Mouse (Mus musculus) bone marrow, adult 2 months (tissue): ENCODE results near the gene Sgsm3. TPM values are rescaled to one million over a fixed set of nuclear protein-coding genes. Genes with fewer than 3 reads are reported as not detected.

Experiments used
- H3K27ac ChIP-seq: fragments of 200-500 bp; 2 replicates; pipeline ENCODE4 v1.5.1; 2012; ENCODE audit warnings: low read depth, mild to moderate bottlenecking, control low read depth, inconsistent platforms, low read length; ENCODE audit not compliant: control insufficient read depth, poor library complexity, insufficient read depth
- H3K4me1 ChIP-seq: fragments of 200-500 bp; 2 replicates; pipeline ENCODE4 v1.6.1; 2011; ENCODE audit warnings: low read length; ENCODE audit not compliant: control insufficient read depth, insufficient read depth
- H3K4me3 ChIP-seq: fragments of 200-500 bp; replicated peaks from 2 replicates; pipeline ENCODE3; 2011; ENCODE audit warnings: mild to moderate bottlenecking, low read depth, low read length, control low read depth; ENCODE audit not compliant: control insufficient read depth
- CTCF ChIP-seq: fragments of 200-500 bp; IDR thresholded peaks from 2 replicates; pipeline ENCODE4 v1.5.1; 2011; ENCODE audit warnings: low read length, control low read depth; ENCODE audit not compliant: control insufficient read depth, insufficient read depth
- POLR2A ChIP-seq: fragments of 200-500 bp; IDR thresholded peaks from 2 replicates; pipeline ENCODE4 v1.6.1; 2011; ENCODE audit warnings: low read depth, mild to moderate bottlenecking, control low read depth, low read length, borderline replicate concordance; ENCODE audit not compliant: control insufficient read depth
- WGBS: fragments of 180-500 bp; shearing (Covaris S2); methylation state at CpG from one replicate; pipeline ENCODE4 v1.1.7; 2018; 5-methylcytosine and 5-hydroxymethylcytosine counted together
- polyA plus RNA-seq: library from polyadenylated mRNA; stranded (reverse); fragments of >200 nt; gene quantifications from 2 replicates; pipeline ENCODE4 v1.2.4, GENCODE M21; 2011; ENCODE audit warnings: low replicate concordance; ENCODE audit not compliant: missing spikeins, insufficient read depth, insufficient read length

Gene Sgsm3
- polyA plus RNA-seq, 1 experiment: 8.3 TPM

DNA sequence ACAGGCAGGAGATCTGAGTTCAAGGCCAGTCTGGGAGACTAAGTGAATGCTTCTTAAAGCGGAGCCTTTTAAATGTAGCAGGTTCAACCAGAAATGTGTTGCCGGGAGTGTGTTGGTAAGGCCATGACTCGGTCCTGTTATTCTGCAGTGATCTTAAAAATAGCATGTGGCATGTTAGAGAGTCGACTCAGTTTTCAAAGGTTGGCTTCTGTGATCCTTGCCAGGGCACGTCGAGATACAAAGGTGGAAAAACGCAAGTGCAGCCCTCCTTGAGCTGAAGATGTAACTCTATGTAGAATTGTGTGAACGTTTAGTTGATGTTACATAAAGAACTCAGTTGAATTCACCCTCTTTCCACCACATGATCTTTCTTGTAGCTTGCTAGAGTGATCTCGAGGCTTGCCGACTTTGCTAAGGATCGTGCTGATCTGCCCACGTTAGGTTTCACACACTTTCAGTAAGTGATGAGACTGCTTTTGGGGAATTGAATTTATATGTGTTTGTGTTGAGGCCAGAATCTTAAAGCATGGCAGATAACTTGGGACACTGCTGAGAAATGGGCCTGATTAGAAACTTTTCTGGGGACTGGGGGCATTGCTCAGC, 21.6 kb upstream of the Sgsm3 start:
- Histone ChIP-seq H3K27ac (no peak overlapping the region), H3K4me1 (no peaks in the 10 kb centered on the region), H3K4me3 (no peak overlapping the region)
- TF ChIP-seq POLR2A: no peak
- TF ChIP-seq CTCF: no peak
- WGBS: 91% methylated on average over 12 of the region's 12 CpGs

DNA sequence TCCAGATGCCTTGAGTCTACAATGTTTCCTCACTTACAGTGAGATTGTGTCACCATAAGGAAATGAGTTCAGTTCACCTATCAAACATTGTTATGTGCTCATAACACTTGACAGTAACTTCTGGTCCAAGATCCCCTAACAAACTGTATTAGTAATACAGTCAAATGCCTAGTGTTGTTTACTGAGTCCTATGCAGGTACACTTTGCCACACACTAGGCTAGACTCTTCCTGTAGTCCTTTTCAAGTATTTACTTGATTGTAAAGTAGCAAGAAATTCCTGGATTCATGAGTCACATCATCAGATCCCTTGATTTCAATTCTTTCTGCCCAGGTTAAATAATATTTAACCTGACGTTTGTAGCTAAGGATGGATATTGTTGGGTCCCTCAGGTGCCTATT, 8.2 kb upstream of the Sgsm3 start:
- Histone ChIP-seq H3K4me3 (no peak overlapping the region), H3K27ac (no peak overlapping the region), H3K4me1 (no peaks in the 10 kb centered on the region)
- 78% methylated on average over 1 of the region's 1 CpGs for WGBS
- TF ChIP-seq CTCF: no peak
- no peak for TF ChIP-seq POLR2A

DNA sequence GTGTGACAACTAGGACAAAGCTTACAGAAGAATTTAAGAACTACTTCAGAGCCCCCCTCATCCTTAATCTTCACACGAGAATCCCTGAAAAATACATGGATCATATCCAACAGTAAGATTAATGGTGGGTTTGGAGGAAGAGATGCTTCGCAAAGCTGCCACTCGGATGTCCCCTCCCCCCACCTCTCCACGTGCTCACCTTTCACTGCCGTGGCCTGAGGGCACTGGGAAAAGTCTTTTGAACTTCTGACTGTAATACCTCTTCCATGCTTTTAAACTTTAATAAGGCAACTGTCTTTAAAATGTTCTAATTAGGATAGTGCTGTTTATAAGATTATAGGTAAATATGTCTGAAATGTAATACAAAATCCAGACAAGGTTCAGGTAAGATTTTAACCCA, 3.3 kb upstream of the Sgsm3 start:
- Histone ChIP-seq H3K4me1 (no peaks in the 10 kb centered on the region; the same call in 1 of the 2 replicates), H3K4me3 (no peak overlapping the region), H3K27ac (no peak overlapping the region)
- WGBS: 58% methylated on average over 5 of the region's 5 CpGs
- no peak for TF ChIP-seq POLR2A
- TF ChIP-seq CTCF: no peak

DNA sequence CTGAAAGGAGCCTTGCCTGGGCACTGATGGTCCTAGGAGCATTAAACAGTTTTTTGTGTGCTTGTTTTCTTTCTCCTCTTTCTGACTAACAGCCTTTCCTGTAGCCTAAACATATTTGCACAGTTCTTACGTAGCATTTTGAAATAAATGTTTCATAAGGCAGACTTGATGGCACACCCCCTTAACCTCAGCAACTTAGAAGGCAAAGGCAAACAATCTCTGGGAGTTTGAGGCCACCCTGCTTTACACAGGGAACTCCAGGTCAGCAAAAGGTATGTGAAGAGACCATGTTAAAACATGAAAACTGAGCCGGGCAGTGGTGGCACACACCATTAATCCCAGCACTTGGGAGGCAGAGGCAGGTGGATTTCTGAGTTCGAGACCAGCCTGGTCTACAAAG, 1.9 kb upstream of the Sgsm3 start:
- 59% methylated on average over 3 of the region's 3 CpGs for WGBS
- TF ChIP-seq CTCF: no peak
- no peak for TF ChIP-seq POLR2A
- Histone ChIP-seq H3K4me1 (no peaks in the 10 kb centered on the region; the same call in 1 of the 2 replicates), H3K4me3 (no peak overlapping the region), H3K27ac (no peak overlapping the region)

DNA sequence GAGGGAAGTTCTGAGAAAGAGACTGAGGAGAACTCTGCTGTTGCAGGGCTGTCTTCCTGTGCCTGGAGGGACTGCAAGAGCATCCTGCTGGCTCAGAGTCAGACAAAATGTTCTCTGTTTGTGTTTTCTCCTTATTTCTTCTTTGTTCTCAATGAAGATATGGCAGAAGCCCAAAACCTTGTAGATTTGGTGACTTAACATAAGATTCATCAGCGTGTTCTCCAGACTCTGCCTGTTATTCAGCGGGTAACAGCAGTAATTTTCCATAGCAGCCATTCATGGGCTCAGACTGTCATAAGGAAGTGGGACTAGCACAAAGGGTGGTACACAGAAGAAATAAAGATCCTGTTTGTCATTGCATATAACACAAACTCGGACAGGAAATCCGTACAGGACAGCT, 2.0 kb downstream of the Sgsm3 start:
- TF ChIP-seq POLR2A: no peak
- TF ChIP-seq CTCF: no peak
- no peak overlapping the region for H3K4me3 ChIP-seq
- no peak overlapping the region for H3K27ac ChIP-seq
- 74% methylated on average over 4 of the region's 4 CpGs for WGBS
- H3K4me1 ChIP-seq: no peaks in the 10 kb centered on the region; the same call in 1 of the 2 replicates

DNA sequence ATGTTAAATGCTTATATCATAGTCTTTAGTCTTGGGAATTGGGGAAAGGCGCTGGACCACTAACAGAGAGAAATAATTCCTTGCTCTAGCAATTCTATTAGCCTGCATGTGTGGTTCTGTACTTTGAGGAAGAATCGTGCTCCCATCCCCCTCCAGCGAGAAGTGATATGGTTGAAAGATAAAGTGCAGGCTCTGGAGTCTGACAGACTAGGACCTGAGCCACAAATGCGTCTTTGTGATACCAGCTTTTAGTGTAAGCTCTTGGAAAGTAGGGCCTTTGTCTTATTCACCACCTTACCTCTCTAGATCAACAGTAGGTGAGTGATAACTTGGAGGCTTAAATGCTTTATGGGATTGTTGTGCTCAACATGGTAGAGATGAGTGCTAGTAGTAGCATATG, 3.6 kb downstream of the Sgsm3 start:
- TF ChIP-seq POLR2A (no peak), CTCF (no peak)
- Histone ChIP-seq H3K4me3 (no peak overlapping the region), H3K27ac (no peak overlapping the region), H3K4me1 (no peaks in the 10 kb centered on the region; the same call in 1 of the 2 replicates)
- WGBS: 73% methylated on average over 4 of the region's 4 CpGs

DNA sequence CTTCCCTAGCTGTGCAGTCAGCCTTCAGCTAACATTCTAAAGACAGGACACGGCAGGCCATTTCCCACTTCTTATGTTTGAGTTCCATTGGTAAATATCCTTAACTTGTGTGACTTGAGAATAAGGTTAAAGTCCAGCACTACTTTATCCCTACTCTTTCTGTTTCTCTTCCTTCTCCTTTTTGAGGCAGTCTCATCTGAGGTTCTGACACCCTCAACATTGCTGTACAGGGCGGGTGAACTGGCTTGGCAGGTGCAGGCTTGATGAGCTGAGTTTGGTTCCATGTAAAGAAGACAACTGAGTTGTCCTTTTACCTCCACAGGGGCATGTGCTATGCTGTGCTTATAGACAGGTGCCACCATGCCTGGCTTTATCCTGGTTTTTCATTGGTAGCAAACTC, 5.7 kb downstream of the Sgsm3 start:
- no peak for TF ChIP-seq CTCF
- TF ChIP-seq POLR2A: no peak
- H3K27ac ChIP-seq: no peak overlapping the region
- H3K4me3 ChIP-seq: no peak overlapping the region
- 89% methylated on average over 2 of the region's 2 CpGs for WGBS
- no peaks in the 10 kb centered on the region for H3K4me1 ChIP-seq

DNA sequence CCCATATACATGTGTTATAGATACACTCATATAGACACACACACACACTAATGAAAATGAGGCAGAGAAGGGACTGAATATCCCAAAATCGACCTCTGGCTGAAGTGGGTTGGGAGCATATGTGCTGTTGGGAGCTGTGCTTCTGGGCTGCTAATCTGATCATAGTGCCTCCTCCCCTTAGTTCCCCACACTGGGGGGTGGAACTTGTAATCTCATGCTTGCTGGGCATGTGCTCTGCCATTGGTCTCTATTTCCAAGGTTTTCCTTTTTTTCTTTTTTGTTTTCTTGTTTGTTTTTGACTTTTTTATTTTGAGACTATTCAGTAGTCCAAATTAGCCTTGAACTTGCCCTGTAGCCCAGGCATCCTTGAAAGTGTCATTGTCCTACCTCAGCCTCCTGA, 10.8 kb downstream of the Sgsm3 start:
- no peak overlapping the region for H3K4me3 ChIP-seq
- H3K4me1 ChIP-seq: no peaks in the 10 kb centered on the region
- TF ChIP-seq POLR2A (no peak), CTCF (no peak)
- WGBS: 47% methylated on average over 1 of the region's 1 CpGs
- H3K27ac ChIP-seq: no peak overlapping the region

DNA sequence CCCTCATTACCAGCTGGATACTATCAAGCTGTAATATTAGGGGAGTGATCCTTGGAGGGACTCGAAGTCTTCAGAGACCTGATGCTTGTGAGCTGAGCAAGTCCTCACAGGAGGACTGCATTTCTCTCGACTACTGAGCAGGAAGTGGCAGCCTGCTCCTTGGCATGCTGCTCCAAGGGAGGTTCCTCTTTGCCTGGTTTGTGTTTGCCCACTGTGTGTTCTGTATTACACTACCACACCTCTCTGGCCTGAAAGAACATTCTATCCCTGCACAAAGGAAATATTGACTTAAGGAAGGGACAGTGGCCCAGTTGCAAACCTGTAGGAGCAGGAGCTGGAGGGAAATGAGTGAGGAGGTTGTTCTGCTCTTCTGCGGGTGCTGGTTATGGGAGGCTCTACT, 12.1 kb downstream of the Sgsm3 start:
- H3K4me1 ChIP-seq: no peaks in the 10 kb centered on the region
- no peak overlapping the region for H3K4me3 ChIP-seq
- TF ChIP-seq POLR2A: no peak
- no peak for TF ChIP-seq CTCF
- no peak overlapping the region for H3K27ac ChIP-seq
- 25% methylated on average over 3 of the region's 3 CpGs for WGBS
